Mouse (Mus musculus) ES-Bruce4 (cell line): ENCODE measurements around the gene Sox8. TPM values are rescaled to one million over a fixed set of nuclear protein-coding genes. Genes with fewer than 3 reads are reported as not detected.

ENCODE experiments used
- H3K27ac ChIP-seq: 2 replicates; pipeline ENCODE4 v1.5.1; 2012; ENCODE audit warnings: low read length, inconsistent platforms; ENCODE audit not compliant: insufficient read depth
- H3K27me3 ChIP-seq: 2 replicates; pipeline ENCODE4 v1.6.1; 2012; ENCODE audit warnings: mild to moderate bottlenecking, low read length, inconsistent platforms; ENCODE audit not compliant: control insufficient read depth, poor library complexity, insufficient read depth, severe bottlenecking
- H3K36me3 ChIP-seq: 2 replicates; pipeline ENCODE4 v1.6.1; 2012; ENCODE audit warnings: inconsistent platforms, mild to moderate bottlenecking, low read length, moderate library complexity; ENCODE audit not compliant: control insufficient read depth, poor library complexity, insufficient read depth, severe bottlenecking
- H3K4me1 ChIP-seq: one replicate; pipeline ENCODE4 v1.8.1; 2011; ENCODE audit warnings: low read length; ENCODE audit not compliant: control insufficient read depth, insufficient read depth
- H3K4me3 ChIP-seq: 2 replicates; pipeline ENCODE4 v1.5.1; 2011; ENCODE audit warnings: low read depth, mild to moderate bottlenecking, low read length
- H3K9ac ChIP-seq: 2 replicates; pipeline ENCODE4 v1.6.1; 2012; ENCODE audit warnings: low read depth, mild to moderate bottlenecking, inconsistent platforms; ENCODE audit not compliant: poor library complexity, severe bottlenecking
- H3K9me3 ChIP-seq: replicated peaks from 2 replicates; pipeline ENCODE4 v1.6.1; 2012; ENCODE audit warnings: mild to moderate bottlenecking, low read length, inconsistent platforms; ENCODE audit not compliant: control insufficient read depth, poor library complexity, insufficient read depth, severe bottlenecking
- CTCF ChIP-seq: IDR thresholded peaks from one replicate; pipeline ENCODE4 v1.8.1; 2011; ENCODE audit warnings: low read depth, low read length
- EP300 ChIP-seq: IDR thresholded peaks from 2 replicates; pipeline ENCODE4 v1.6.1; 2011; ENCODE audit warnings: low read depth, low read length; ENCODE audit not compliant: insufficient read depth
- POLR2A ChIP-seq: IDR thresholded peaks from one replicate; pipeline ENCODE4 v1.8.1; 2011; ENCODE audit warnings: low read length; ENCODE audit not compliant: insufficient read depth
- polyA plus RNA-seq: library from polyadenylated mRNA; stranded (reverse); fragments of >200 nt; gene quantifications from 2 replicates; pipeline ENCODE4 v1.2.4, GENCODE M21; 2011; ENCODE audit warnings: low read depth; ENCODE audit not compliant: missing spikeins, insufficient read depth, insufficient read length

Gene Sox8
- polyA plus RNA-seq, 1 experiment, result 0.48 TPM

GRCm38 (mm10) chr17:25568880-25569279 is 1.6 kb downstream of the Sox8 start:
- Histone ChIP-seq H3K27me3 (no peaks in the 10 kb centered on the region; the same call in 1 of the 2 replicates), H3K9ac (no peak overlapping the region), H3K27ac (no peak overlapping the region), H3K4me3 (no peak overlapping the region), H3K4me1 (no peaks in the 10 kb centered on the region), H3K36me3 (no peaks in the 10 kb centered on the region), H3K9me3 (no peaks in the 10 kb centered on the region)
- TF ChIP-seq EP300 (no peak), POLR2A (no peak), CTCF (no peak)

GRCm38 (mm10) chr17:25568206-25568605 is 2.3 kb downstream of the Sox8 start:
- no peak overlapping the region for H3K4me3 ChIP-seq
- no peaks in the 10 kb centered on the region for H3K9me3 ChIP-seq
- no peak overlapping the region for H3K9ac ChIP-seq
- H3K27me3 ChIP-seq, result no peaks in the 10 kb centered on the region; the same call in 1 of the 2 replicates
- TF ChIP-seq EP300 (no peak), POLR2A (no peak), CTCF (no peak)
- H3K27ac ChIP-seq, result no peak overlapping the region
- H3K36me3 ChIP-seq, result no peaks in the 10 kb centered on the region
- H3K4me1 ChIP-seq, result no peaks in the 10 kb centered on the region

- H3K4me3 ChIP-seq, result peak overlapping the region; percentile 26; the same call in 1 of the 2 replicates
- TF ChIP-seq CTCF (peak; percentile 97), POLR2A (no peak)
- H3K9ac ChIP-seq, result no peak overlapping the region
- no peaks in the 10 kb centered on the region; the same call in 1 of the 2 replicates for H3K27me3 ChIP-seq
- H3K36me3 ChIP-seq, result no peaks in the 10 kb centered on the region
- H3K27ac ChIP-seq, result no peak overlapping the region
- no peaks in the 10 kb centered on the region for H3K4me1 ChIP-seq
- H3K9me3 ChIP-seq, result no peaks in the 10 kb centered on the region
Observed at GRCm38 (mm10) chr17:25567745-25568144, 2.7 kb downstream of the Sox8 start.

GRCm38 (mm10) chr17:25567261-25567660 is 3.2 kb downstream of the Sox8 start:
- no peak overlapping the region for H3K27ac ChIP-seq
- TF ChIP-seq EP300 (no peak), CTCF (no peak), POLR2A (no peak)

GRCm38 (mm10) chr17:25565860-25566600 is 4.5 kb downstream of the Sox8 start:
- no peak overlapping the region for H3K9ac ChIP-seq
- no peaks in the 10 kb centered on the region; the same call in 1 of the 2 replicates for H3K27me3 ChIP-seq
- no peaks in the 10 kb centered on the region for H3K36me3 ChIP-seq
- no peaks in the 10 kb centered on the region for H3K4me1 ChIP-seq
- no peak overlapping the region for H3K4me3 ChIP-seq
- H3K27ac ChIP-seq, result no peak overlapping the region
- TF ChIP-seq CTCF, result no peak
- no peaks in the 10 kb centered on the region for H3K9me3 ChIP-seq

More at GRCm38 (mm10) chr17:25567261-25567660, 3.2 kb downstream of the Sox8 start:
- no peak overlapping the region for H3K9ac ChIP-seq
- no peaks in the 10 kb centered on the region; the same call in 1 of the 2 replicates for H3K27me3 ChIP-seq
- no peaks in the 10 kb centered on the region for H3K9me3 ChIP-seq
- H3K4me3 ChIP-seq, result no peak overlapping the region
- H3K36me3 ChIP-seq, result no peaks in the 10 kb centered on the region
- no peaks in the 10 kb centered on the region for H3K4me1 ChIP-seq

GRCm38 (mm10) chr17:25565244-25565643 is 5.2 kb downstream of the Sox8 start:
- H3K27ac ChIP-seq, result no peak overlapping the region
- no peaks in the 10 kb centered on the region for H3K9me3 ChIP-seq
- no peaks in the 10 kb centered on the region for H3K36me3 ChIP-seq
- H3K9ac ChIP-seq, result no peak overlapping the region
- no peaks in the 10 kb centered on the region; the same call in 1 of the 2 replicates for H3K27me3 ChIP-seq
- H3K4me3 ChIP-seq, result no peak overlapping the region
- TF ChIP-seq EP300 (no peak), POLR2A (no peak), CTCF (no peak)
- no peaks in the 10 kb centered on the region for H3K4me1 ChIP-seq
